Comparison of ENCODE assay signal across 29 mouse cellular contexts in the genomic region with DNA sequence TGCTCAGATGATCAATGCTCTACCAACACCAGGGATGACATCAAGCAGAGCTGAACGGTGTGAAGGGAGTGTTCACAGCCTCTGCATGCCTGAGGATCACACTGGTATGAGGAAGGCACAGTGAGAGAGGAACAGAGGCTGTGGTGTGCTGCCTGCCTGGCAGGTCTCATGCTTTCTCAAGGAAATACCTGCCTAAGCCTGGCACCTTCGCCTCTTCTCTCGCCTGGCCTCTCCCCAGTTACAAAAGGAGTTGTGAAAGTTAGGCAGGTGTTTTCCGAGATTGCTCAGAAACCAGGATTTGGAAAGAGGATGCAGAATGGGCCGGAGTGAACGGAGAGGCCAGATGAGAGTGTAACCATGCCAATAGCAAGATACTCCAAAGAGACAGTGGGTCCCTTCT.
A peak's percentile ranks its signal among the peaks of the same experiment; 100 is the strongest.
DNase-seq lines count a peak whose midpoint lies in the region; ATAC-seq and TF ChIP-seq lines count a peak whose summit lies in the region.
"Had no signal": no experiment of that assay in that cellular context is flagged by ENCODE, and none has a peak within 500 bp of the region (broad histone marks: within the 10 kb centered on the region; RNA-seq: fewer than 3 reads in every experiment).

No protein-coding gene starts in this region.

- WGBS in intestine, embryonic 15.5 days = 79% methylated on average over 6 of the region's 6 CpGs
- WGBS in intestine, embryonic 16.5 days = 73% methylated on average over 6 of the region's 6 CpGs
- 81% methylated on average over 6 of the region's 6 CpGs for WGBS in lung, embryonic 15.5 days
- WGBS in intestine, postnatal 0 days = 44% methylated on average over 6 of the region's 6 CpGs
- WGBS in stomach, embryonic 16.5 days = 73% methylated on average over 6 of the region's 6 CpGs

- H3K36me3 ChIP-seq in intestine, embryonic 15.5 days = no peaks in the 10 kb centered on the region
- no peaks in the 10 kb centered on the region for H3K36me3 ChIP-seq in intestine, embryonic 16.5 days (ENCODE audit: control insufficient read depth, insufficient read depth, low read length)
- no peaks in the 10 kb centered on the region for H3K36me3 ChIP-seq in lung, embryonic 15.5 days
- H3K36me3 ChIP-seq in intestine, postnatal 0 days (ENCODE audit: control insufficient read depth, insufficient read depth) = no peaks in the 10 kb centered on the region
- no peaks in the 10 kb centered on the region for H3K36me3 ChIP-seq in stomach, embryonic 16.5 days (ENCODE audit: control insufficient read depth, insufficient read depth, low read length)
- H3K36me3 ChIP-seq: embryonic facial prominence, embryonic 10.5 days; embryonic facial prominence, embryonic 15.5 days; limb, embryonic 12.5 days had no signal

- no peaks in the 10 kb centered on the region for H3K27me3 ChIP-seq in intestine, embryonic 15.5 days (replicated peaks)
- no peaks in the 10 kb centered on the region for H3K27me3 ChIP-seq in intestine, embryonic 16.5 days (replicated peaks; ENCODE audit: control insufficient read depth, insufficient read depth, low read length)
- H3K27me3 ChIP-seq in lung, embryonic 15.5 days = no peaks in the 10 kb centered on the region
- no peaks in the 10 kb centered on the region for H3K27me3 ChIP-seq in intestine, postnatal 0 days (replicated peaks; ENCODE audit: control insufficient read depth, insufficient read depth, low read length)
- no peaks in the 10 kb centered on the region for H3K27me3 ChIP-seq in stomach, embryonic 16.5 days (ENCODE audit: control insufficient read depth, insufficient read depth, low read length)
- H3K27me3 ChIP-seq: embryonic facial prominence, embryonic 15.5 days; forebrain, embryonic 13.5 days; limb, embryonic 12.5 days had no signal

- TF ChIP-seq CTCF in intestine, postnatal 0 days (IDR thresholded peaks at IDR 0.05; ENCODE audit: low read depth) = no peak

- no peak overlapping the region for H3K4me2 ChIP-seq in intestine, embryonic 15.5 days (replicated peaks)
- no peak overlapping the region for H3K4me2 ChIP-seq in intestine, embryonic 16.5 days (ENCODE audit: low read depth, low read length)
- no peak overlapping the region for H3K4me2 ChIP-seq in lung, embryonic 15.5 days
- H3K4me2 ChIP-seq in intestine, postnatal 0 days (replicated peaks; ENCODE audit: low read depth) = no peak overlapping the region
- no peak overlapping the region for H3K4me2 ChIP-seq in stomach, embryonic 16.5 days (ENCODE audit: low read depth, low read length)
- H3K4me2 ChIP-seq: embryonic facial prominence, embryonic 15.5 days; forebrain, embryonic 13.5 days; heart, embryonic 11.5 days; limb, embryonic 12.5 days; midbrain, embryonic 11.5 days had no signal

- ATAC-seq in intestine, embryonic 15.5 days = no peak
- ATAC-seq in intestine, embryonic 16.5 days = no peak
- no peak for ATAC-seq in lung, embryonic 15.5 days (ENCODE audit: borderline replicate concordance, extremely low read depth, low FRiP score, low TSS enrichment)
- peak; percentile 20; the same call in 1 of the 2 replicates for ATAC-seq in intestine, postnatal 0 days
- ATAC-seq in stomach, embryonic 16.5 days (ENCODE audit: insufficient read depth, low FRiP score) = peak; percentile 44; the same call in 1 of the 2 replicates
- ATAC-seq: CD4-positive, CD25-positive, alpha-beta regulatory T cell, adult 4 months; forebrain, embryonic 13.5 days; hindbrain, postnatal 0 days; liver, postnatal 0 days; midbrain, embryonic 16.5 days had no signal

- H3K4me1 ChIP-seq in intestine, embryonic 15.5 days (replicated peaks) = peaks cover 31% of the 10 kb centered on the region
- peaks cover 41% of the 10 kb centered on the region for H3K4me1 ChIP-seq in intestine, embryonic 16.5 days (ENCODE audit: control insufficient read depth, insufficient read depth, low read length)
- peaks cover 36% of the 10 kb centered on the region for H3K4me1 ChIP-seq in lung, embryonic 15.5 days
- peaks cover 19% of the 10 kb centered on the region for H3K4me1 ChIP-seq in intestine, postnatal 0 days (replicated peaks; ENCODE audit: control insufficient read depth, insufficient read depth, low read length)
- H3K4me1 ChIP-seq in stomach, embryonic 16.5 days (ENCODE audit: control insufficient read depth, insufficient read depth, low read length) = peaks cover 19% of the 10 kb centered on the region; the same call in 1 of the 2 replicates
- H3K4me1 ChIP-seq: embryonic facial prominence, embryonic 10.5 days; forebrain, embryonic 13.5 days; limb, embryonic 12.5 days had no signal

- peak overlapping the region; percentile 28; the same call in 1 of the 2 replicates for H3K27ac ChIP-seq in intestine, embryonic 15.5 days
- H3K27ac ChIP-seq in intestine, embryonic 16.5 days (ENCODE audit: low read length) = no peak overlapping the region
- H3K27ac ChIP-seq in lung, embryonic 15.5 days = peak overlapping the region; percentile 38
- H3K27ac ChIP-seq in intestine, postnatal 0 days (ENCODE audit: low read depth, low read length) = no peak overlapping the region
- peak overlapping the region; percentile 61 for H3K27ac ChIP-seq in stomach, embryonic 16.5 days (ENCODE audit: low read length)
- H3K27ac ChIP-seq: embryonic facial prominence, embryonic 10.5 days; embryonic facial prominence, embryonic 15.5 days; forebrain, embryonic 13.5 days; hindbrain, embryonic 10.5 days; hindbrain, postnatal 0 days; kidney, postnatal 0 days; left cerebral cortex, adult 2 months; limb, embryonic 12.5 days had no signal

- H3K4me3 ChIP-seq in intestine, embryonic 15.5 days (replicated peaks) = no peak overlapping the region
- no peak overlapping the region for H3K4me3 ChIP-seq in intestine, embryonic 16.5 days (ENCODE audit: low read length)
- H3K4me3 ChIP-seq in lung, embryonic 15.5 days = no peak overlapping the region
- no peak overlapping the region for H3K4me3 ChIP-seq in intestine, postnatal 0 days (ENCODE audit: low read depth, low read length)
- H3K4me3 ChIP-seq in stomach, embryonic 16.5 days (replicated peaks; ENCODE audit: low read length) = no peak overlapping the region
- H3K4me3 ChIP-seq: embryonic facial prominence, embryonic 10.5 days; embryonic facial prominence, embryonic 15.5 days; forebrain, embryonic 13.5 days; hindbrain, embryonic 10.5 days; left cerebral cortex, adult 2 months; limb, embryonic 12.5 days had no signal

- H3K9ac ChIP-seq in intestine, embryonic 15.5 days = no peak overlapping the region; the same call in 1 of the 2 replicates
- H3K9ac ChIP-seq in intestine, embryonic 16.5 days (ENCODE audit: low read depth, low read length) = no peak overlapping the region
- H3K9ac ChIP-seq in lung, embryonic 15.5 days = no peak overlapping the region
- H3K9ac ChIP-seq in intestine, postnatal 0 days (ENCODE audit: low read depth, low read length) = no peak overlapping the region
- no peak overlapping the region for H3K9ac ChIP-seq in stomach, embryonic 16.5 days (ENCODE audit: low read length)
- H3K9ac ChIP-seq: embryonic facial prominence, embryonic 15.5 days; forebrain, embryonic 13.5 days; limb, embryonic 12.5 days; liver, postnatal 0 days had no signal

- no peak for DNase-seq in lung, postnatal 10 days
- no peak for DNase-seq in layer of hippocampus, adult 8-10 months (ENCODE audit: low spot score in 2 of 2)
- DNase-seq in layer of hippocampus, adult 9-11 months = no peak
- DNase-seq: adrenal gland, postnatal 25 days; cerebellum, adult 18-20 months; cerebellum, postnatal 14 days; gastrocnemius, postnatal 14 days; heart, adult 18-20 months; kidney, adult 18-20 months; liver, postnatal 0 days; right cerebral cortex, adult 18-20 months; spleen, adult 18-20 months had no signal

- H3K9me3 ChIP-seq in intestine, embryonic 15.5 days = no peaks in the 10 kb centered on the region
- H3K9me3 ChIP-seq in intestine, embryonic 16.5 days (ENCODE audit: control insufficient read depth, low read length) = no peaks in the 10 kb centered on the region
- no peaks in the 10 kb centered on the region for H3K9me3 ChIP-seq in lung, embryonic 15.5 days
- no peaks in the 10 kb centered on the region for H3K9me3 ChIP-seq in intestine, postnatal 0 days (ENCODE audit: control insufficient read depth)
- H3K9me3 ChIP-seq in stomach, embryonic 16.5 days (replicated peaks; ENCODE audit: control insufficient read depth, low read length) = no peaks in the 10 kb centered on the region
- H3K9me3 ChIP-seq: embryonic facial prominence, embryonic 10.5 days; embryonic facial prominence, embryonic 15.5 days; forebrain, embryonic 13.5 days; hindbrain, embryonic 10.5 days; limb, embryonic 12.5 days had no signal

Comparison
In these comparisons a context has a peak if more than half of its experiments do, and no peak if none do; other contexts are left out.
1. ATAC-seq: peak in intestine, postnatal 0 days (single experiment) and stomach, embryonic 16.5 days (single experiment); none in intestine, embryonic 15.5 days (single experiment), intestine, embryonic 16.5 days (single experiment) and lung, embryonic 15.5 days (single experiment).
2. H3K27ac ChIP-seq: peak in intestine, embryonic 15.5 days (single experiment), lung, embryonic 15.5 days (single experiment) and stomach, embryonic 16.5 days (single experiment); none in intestine, embryonic 16.5 days (single experiment) and intestine, postnatal 0 days (single experiment).